Mouse (Mus musculus): ENCODE data around the gene Slc6a21. TPM values are rescaled to one million over a fixed set of nuclear protein-coding genes. Genes with fewer than 3 reads are reported as not detected.

Slc6a21 gene
- polyA plus RNA-seq, 1 experiment from 2014 or later: not detected

DNA sequence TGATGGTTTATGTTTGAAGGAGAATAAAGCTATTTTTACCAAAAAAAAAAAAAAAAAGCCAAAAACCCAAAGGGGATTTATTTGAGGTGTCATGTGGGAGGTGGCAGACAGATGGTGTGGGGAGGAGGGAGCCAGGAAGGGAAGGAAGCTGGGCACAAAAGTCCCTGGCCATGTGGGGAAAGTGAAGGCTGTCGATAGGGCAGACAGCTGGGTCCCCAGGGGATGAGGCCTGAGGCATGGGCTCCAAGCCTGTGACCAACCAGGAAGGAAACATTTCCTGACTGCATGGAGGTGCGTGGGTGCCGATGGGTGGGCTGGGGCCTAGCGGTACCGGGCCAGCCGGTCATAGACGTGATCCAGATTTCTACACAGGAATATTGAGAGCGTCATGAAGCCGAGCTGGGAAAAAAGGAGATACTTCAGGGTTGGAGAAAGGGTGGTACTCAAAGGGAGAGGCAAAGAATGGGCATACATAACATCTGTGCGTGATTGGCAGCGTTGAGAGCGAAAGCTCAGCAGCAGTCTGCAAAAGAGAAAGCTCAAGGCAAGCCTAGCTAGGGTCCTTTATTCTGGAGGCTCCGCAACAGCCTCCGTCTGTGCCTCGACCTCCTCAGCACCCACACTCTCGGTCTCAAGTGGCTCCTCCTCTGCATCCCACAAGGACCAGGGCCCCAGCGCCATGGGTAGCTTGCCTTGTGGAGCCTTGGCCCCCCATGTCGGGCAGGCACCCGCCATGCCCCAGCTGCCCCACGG, 43.6 kb upstream of the Slc6a21 start:
- H3K4me2 ChIP-seq (ENCODE audit: low read length): peak overlapping the region; percentile 65
- peaks cover 6% of the 10 kb centered on the region; the same call in 1 of the 2 replicates for H3K27me3 ChIP-seq (ENCODE audit: control insufficient read depth, insufficient read depth, low read length)
- H3K27ac ChIP-seq (replicated peaks in 1 of 2; ENCODE audit: control insufficient read depth in 1 of 2, insufficient read depth in 1 of 2, low read depth in 2 of 2, low read length in 2 of 2): peak overlapping the region in 1 of 2 experiments; percentile 24; a peak in 1 of 4 replicates
- H3K9ac ChIP-seq (ENCODE audit: low read length): 0 out of 2 replicates have a peak overlapping the region, but pooled peaks have one; percentile 3
- H3K4me1 ChIP-seq (ENCODE audit: control insufficient read depth in 2 of 2, insufficient read depth in 2 of 2, low read length in 2 of 2): peaks cover 28 to 34% of the 10 kb centered on the region in 2 experiments
- no peak for ATAC-seq (ENCODE audit: insufficient number of reproducible peaks, insufficient read depth, low FRiP score, low read depth)
- H3K4me3 ChIP-seq (ENCODE audit: control insufficient read depth in 1 of 2, insufficient read depth in 1 of 2, low read depth in 1 of 2, low read length in 2 of 2): no peak overlapping the region
- H3K36me3 ChIP-seq (ENCODE audit: control insufficient read depth, insufficient read depth, low read length): peaks cover 43% of the 10 kb centered on the region
- no peaks in the 10 kb centered on the region for H3K9me3 ChIP-seq (ENCODE audit: control insufficient read depth, low read length)
- WGBS: 25% methylated on average over 20 of the region's 20 CpGs

DNA sequence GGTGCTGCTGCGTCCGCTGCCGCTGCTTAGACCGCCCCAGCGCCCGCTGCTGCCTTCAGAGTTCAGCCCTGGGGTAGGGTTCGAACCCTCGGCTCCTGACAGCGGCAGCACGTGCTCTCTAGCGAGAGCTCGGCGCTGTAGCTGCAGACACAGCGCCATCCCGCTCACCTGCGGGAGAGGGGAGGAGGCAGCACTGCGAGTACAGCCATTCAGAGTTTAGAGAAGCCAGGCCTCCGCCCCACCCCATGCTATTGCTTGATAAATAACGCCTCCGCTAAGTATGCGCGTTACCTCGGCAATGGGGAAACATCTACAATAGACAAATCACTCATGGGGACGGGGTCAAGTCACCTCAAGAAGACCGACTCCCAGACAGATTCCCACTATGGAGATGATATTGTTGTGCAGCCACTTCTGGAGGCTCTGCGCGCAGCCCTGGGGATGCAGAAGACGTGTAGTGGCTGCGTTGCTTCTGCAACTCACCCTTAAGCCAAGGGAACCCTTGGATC, 42.9 kb upstream of the Slc6a21 start:
- H3K4me3 ChIP-seq (ENCODE audit: control insufficient read depth in 1 of 2, insufficient read depth in 1 of 2, low read depth in 1 of 2, low read length in 2 of 2): peak overlapping the region in 1 of 2 experiments; percentile 27; a peak in 1 of 4 replicates
- H3K27ac ChIP-seq (replicated peaks in 1 of 2; ENCODE audit: control insufficient read depth in 1 of 2, insufficient read depth in 1 of 2, low read depth in 2 of 2, low read length in 2 of 2): peak overlapping the region; percentile 42 to 57
- 8% methylated on average over 29 of the region's 29 CpGs for WGBS
- ATAC-seq (ENCODE audit: insufficient number of reproducible peaks, insufficient read depth, low FRiP score, low read depth): no peak
- peak overlapping the region; percentile 3; the same call in 1 of the 2 replicates for H3K9ac ChIP-seq (ENCODE audit: low read length)
- H3K27me3 ChIP-seq (ENCODE audit: control insufficient read depth, insufficient read depth, low read length): peaks cover 11% of the 10 kb centered on the region; the same call in 1 of the 2 replicates
- H3K4me2 ChIP-seq (ENCODE audit: low read length): peak overlapping the region; percentile 65
- H3K9me3 ChIP-seq (ENCODE audit: control insufficient read depth, low read length): no peaks in the 10 kb centered on the region
- H3K36me3 ChIP-seq (ENCODE audit: control insufficient read depth, insufficient read depth, low read length): peaks cover 37% of the 10 kb centered on the region
- peaks cover 28 to 34% of the 10 kb centered on the region in 2 experiments for H3K4me1 ChIP-seq (ENCODE audit: control insufficient read depth in 2 of 2, insufficient read depth in 2 of 2, low read length in 2 of 2)

DNA sequence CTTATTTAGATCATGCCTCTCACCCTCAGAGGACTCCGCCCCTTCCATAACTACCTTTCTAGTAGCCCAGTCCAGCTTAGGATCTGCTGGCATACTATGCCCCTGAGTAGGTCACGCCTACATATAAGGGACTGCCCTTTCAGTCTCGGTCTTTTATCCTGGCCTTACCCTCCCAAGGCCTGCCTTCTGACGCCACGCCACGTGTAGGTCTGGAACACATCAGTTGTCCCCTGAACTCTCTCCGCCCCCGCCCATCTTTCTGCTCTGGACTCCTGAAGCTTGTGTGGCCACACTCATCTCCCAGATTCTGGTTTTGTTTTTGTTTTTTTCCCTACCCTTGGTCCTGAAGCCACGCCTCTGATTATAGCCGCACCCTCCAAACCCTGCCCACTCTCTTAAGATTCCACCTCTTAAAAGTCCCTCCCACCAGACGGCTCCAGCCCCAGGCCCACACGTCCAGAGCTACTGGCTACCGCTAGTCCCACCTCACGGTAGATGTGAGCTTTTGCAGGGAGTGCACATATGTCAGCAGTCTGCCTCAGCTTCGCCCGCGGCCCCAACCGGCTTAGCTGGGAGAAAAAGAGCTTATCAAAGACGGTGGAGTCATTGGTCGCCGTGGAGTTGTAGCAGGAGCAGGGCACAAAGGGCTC, 42.3 kb upstream of the Slc6a21 start:
- Histone ChIP-seq H3K27ac (replicated peaks in 1 of 2; ENCODE audit: control insufficient read depth in 1 of 2, insufficient read depth in 1 of 2, low read depth in 2 of 2, low read length in 2 of 2) (peak overlapping the region; percentile 42 to 57), H3K4me3 (ENCODE audit: control insufficient read depth in 1 of 2, insufficient read depth in 1 of 2, low read depth in 1 of 2, low read length in 2 of 2) (peak overlapping the region; percentile 18 to 27), H3K27me3 (ENCODE audit: control insufficient read depth, insufficient read depth, low read length) (peaks cover 11% of the 10 kb centered on the region; the same call in 1 of the 2 replicates), H3K9me3 (ENCODE audit: control insufficient read depth, low read length) (no peaks in the 10 kb centered on the region), H3K9ac (ENCODE audit: low read length) (peak overlapping the region; percentile 3; the same call in 1 of the 2 replicates), H3K4me1 (ENCODE audit: control insufficient read depth in 2 of 2, insufficient read depth in 2 of 2, low read length in 2 of 2) (peaks cover 28 to 34% of the 10 kb centered on the region in 2 experiments), H3K36me3 (ENCODE audit: control insufficient read depth, insufficient read depth, low read length) (peaks cover 30% of the 10 kb centered on the region), H3K4me2 (ENCODE audit: low read length) (peak overlapping the region; percentile 65)
- peak; percentile 78 for ATAC-seq (ENCODE audit: insufficient number of reproducible peaks, insufficient read depth, low FRiP score, low read depth)
- 3% methylated on average over 21 of the region's 21 CpGs for WGBS

DNA sequence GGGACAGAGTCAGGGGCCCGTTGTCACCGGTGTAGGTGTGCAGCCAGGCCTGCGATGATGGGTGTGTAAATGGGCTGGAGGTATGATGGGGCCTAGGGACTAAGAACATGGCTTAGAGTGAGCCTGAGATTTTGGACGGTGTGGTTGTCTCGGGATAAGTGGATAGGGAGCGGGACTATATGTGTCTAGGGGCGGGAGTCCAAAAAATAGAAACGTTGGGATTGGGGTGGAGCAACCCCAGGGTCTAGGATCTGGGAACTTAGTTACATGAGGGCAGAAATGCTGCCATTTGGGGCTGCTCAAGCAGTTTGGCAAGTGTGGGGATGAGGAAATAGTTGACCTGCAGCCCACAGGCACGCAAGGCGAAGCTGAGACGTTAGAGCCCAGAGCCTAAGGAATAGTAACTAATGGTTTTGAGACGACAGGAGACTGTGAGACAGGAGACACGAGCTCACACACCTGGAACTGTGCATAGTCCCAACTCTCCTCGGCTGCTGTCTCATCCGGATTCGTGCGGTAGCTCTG, 41.6 kb upstream of the Slc6a21 start:
- Histone ChIP-seq H3K9me3 (ENCODE audit: control insufficient read depth, low read length) (no peaks in the 10 kb centered on the region), H3K27me3 (ENCODE audit: control insufficient read depth, insufficient read depth, low read length) (peaks cover 11% of the 10 kb centered on the region; the same call in 1 of the 2 replicates), H3K4me2 (ENCODE audit: low read length) (peak overlapping the region; percentile 65), H3K27ac (replicated peaks in 1 of 2; ENCODE audit: control insufficient read depth in 1 of 2, insufficient read depth in 1 of 2, low read depth in 2 of 2, low read length in 2 of 2) (peak overlapping the region; percentile 42 to 57; a peak in 3 of 4 replicates), H3K9ac (ENCODE audit: low read length) (peak overlapping the region; percentile 3; the same call in 1 of the 2 replicates), H3K36me3 (ENCODE audit: control insufficient read depth, insufficient read depth, low read length) (peaks cover 25% of the 10 kb centered on the region), H3K4me3 (ENCODE audit: control insufficient read depth in 1 of 2, insufficient read depth in 1 of 2, low read depth in 1 of 2, low read length in 2 of 2) (peak overlapping the region; percentile 18 to 27; a peak in 2 of 4 replicates), H3K4me1 (ENCODE audit: control insufficient read depth in 2 of 2, insufficient read depth in 2 of 2, low read length in 2 of 2) (peaks cover 31 to 37% of the 10 kb centered on the region in 2 experiments)
- WGBS: 32% methylated on average over 17 of the region's 17 CpGs
- no peak for ATAC-seq (ENCODE audit: insufficient number of reproducible peaks, insufficient read depth, low FRiP score, low read depth)

DNA sequence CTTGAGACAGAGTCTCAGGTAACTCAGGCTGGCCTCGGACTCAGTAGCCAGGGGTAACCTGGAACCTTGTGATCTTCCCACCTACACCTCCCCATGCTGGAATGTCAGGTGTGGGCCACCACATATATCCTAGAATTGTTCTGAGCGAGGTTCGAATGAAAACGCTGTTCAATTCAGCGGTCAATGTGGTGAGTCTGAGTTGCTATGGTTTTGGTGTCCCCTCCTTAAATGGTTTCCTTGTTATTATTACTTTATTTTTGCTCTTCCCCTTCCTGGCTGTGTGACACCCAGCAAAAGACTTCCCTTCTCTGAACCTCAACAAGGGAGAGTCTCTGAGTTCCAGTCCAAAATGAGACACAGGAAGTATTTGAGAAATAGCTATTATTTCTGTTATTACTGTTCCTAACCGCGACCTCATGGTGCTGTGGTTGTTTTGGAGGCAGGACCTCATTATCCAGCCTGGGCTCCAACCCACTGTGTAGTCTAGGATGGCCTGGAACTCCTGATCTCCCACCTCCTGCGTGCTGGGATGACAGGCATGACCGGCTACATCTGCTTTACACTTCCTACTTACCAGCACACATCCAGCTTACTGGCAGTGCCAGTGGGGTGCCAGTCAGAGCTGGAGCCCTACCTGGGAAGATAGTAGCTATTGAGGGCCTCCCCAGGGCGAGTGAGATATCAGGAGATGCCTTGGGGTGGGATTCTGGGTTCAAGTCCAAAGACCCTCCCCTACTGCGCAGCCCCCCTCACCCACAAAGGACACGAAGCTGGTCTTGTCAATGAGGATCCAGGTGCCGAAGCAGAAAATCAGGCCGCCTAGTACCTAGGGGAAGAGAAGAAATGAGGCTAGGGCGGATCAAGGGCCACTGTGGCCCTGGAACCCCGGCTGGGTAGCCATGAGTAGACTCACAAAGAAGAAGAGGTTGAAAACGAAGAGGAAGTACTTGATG, 39.3 kb upstream of the Slc6a21 start:
- Histone ChIP-seq H3K9ac (ENCODE audit: low read length) (no peak overlapping the region), H3K4me3 (ENCODE audit: control insufficient read depth in 1 of 2, insufficient read depth in 1 of 2, low read depth in 1 of 2, low read length in 2 of 2) (no peak overlapping the region), H3K9me3 (ENCODE audit: control insufficient read depth, low read length) (no peaks in the 10 kb centered on the region), H3K4me2 (ENCODE audit: low read length) (no peak overlapping the region), H3K27me3 (ENCODE audit: control insufficient read depth, insufficient read depth, low read length) (peaks cover 11% of the 10 kb centered on the region; the same call in 1 of the 2 replicates), H3K4me1 (ENCODE audit: control insufficient read depth in 2 of 2, insufficient read depth in 2 of 2, low read length in 2 of 2) (peaks cover 33 to 35% of the 10 kb centered on the region in 2 experiments), H3K36me3 (ENCODE audit: control insufficient read depth, insufficient read depth, low read length) (peaks cover 3% of the 10 kb centered on the region), H3K27ac (replicated peaks in 1 of 2; ENCODE audit: control insufficient read depth in 1 of 2, insufficient read depth in 1 of 2, low read depth in 2 of 2, low read length in 2 of 2) (no peak overlapping the region)
- 75% methylated on average over 17 of the region's 17 CpGs for WGBS
- no peak for ATAC-seq (ENCODE audit: insufficient number of reproducible peaks, insufficient read depth, low FRiP score, low read depth)

DNA sequence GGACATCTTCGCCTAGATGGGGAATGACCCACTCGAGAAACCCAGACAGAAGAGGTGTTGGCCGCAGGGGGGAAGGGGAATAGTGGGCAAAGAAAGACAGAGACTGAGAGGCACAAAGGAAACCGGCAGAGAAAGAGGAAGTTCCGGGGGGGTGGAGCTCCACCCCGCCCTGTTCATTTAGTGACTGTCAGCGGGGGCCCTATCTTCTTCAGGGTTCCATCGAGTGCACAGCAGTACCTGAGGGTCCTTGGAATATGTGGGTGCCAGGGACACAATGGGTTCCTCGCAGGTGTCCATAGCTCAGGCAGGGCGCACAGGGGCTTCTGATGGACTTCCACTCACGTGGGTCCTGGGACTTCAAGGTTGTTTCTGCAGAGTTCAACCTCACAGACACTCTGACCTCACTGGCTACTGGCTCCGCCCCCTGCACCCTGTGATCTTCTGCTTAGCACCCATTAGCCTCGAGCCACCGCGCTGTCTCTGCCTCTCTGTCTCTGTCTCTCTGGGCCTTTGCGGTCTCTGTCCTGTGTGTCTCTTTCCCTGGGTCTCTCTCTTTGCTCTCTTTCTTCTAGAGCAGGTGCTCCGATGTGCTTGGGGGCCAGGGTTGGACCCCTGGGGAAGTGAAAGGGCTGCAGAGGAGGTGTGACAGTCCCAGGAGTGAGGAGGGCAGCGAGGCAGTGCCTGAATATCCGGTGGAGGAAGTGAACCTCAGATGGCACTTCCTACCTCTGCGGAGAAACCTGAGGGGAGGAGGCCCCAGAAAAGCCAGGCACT, 38.4 kb upstream of the Slc6a21 start, which contains the start of gene Cd37:
Gene Cd37, minus strand, starts transcription at position 393 of the 774 bp plus-strand sequence.
- H3K9ac ChIP-seq (ENCODE audit: low read length): no peak within 1 kb of the TSS
- H3K4me1 ChIP-seq (ENCODE audit: control insufficient read depth in 2 of 2, insufficient read depth in 2 of 2, low read length in 2 of 2): peaks cover 26 to 28% of the 10 kb centered on the region in 2 experiments
- H3K36me3 ChIP-seq (ENCODE audit: control insufficient read depth, insufficient read depth, low read length): no peaks in the 10 kb centered on the region
- no peak within 1 kb of the TSS; the same call in 1 of the 2 replicates for H3K4me2 ChIP-seq (ENCODE audit: low read length)
- no peaks in the 10 kb centered on the region for H3K9me3 ChIP-seq (ENCODE audit: control insufficient read depth, low read length)
- peaks cover 11% of the 10 kb centered on the region; the same call in 1 of the 2 replicates for H3K27me3 ChIP-seq (ENCODE audit: control insufficient read depth, insufficient read depth, low read length)
- no peak within 1 kb of the TSS for H3K4me3 ChIP-seq (ENCODE audit: control insufficient read depth in 1 of 2, insufficient read depth in 1 of 2, low read depth in 1 of 2, low read length in 2 of 2)
- no peak within 1 kb of the TSS for H3K27ac ChIP-seq (replicated peaks in 1 of 2; ENCODE audit: control insufficient read depth in 1 of 2, insufficient read depth in 1 of 2, low read depth in 2 of 2, low read length in 2 of 2)
- no peak for ATAC-seq (ENCODE audit: insufficient number of reproducible peaks, insufficient read depth, low FRiP score, low read depth)
- WGBS: 35% methylated on average over 20 of the region's 20 CpGs

Measured in heart, embryonic 14.5 days (tissue).